Mouse (Mus musculus): Measurements from ENCODE around the gene Zbtb21. TPM values are rescaled to one million over a fixed set of nuclear protein-coding genes. Genes with fewer than 3 reads are reported as not detected.
"Not testable (repeated sequence)": the region's sequence is repeated elsewhere in the genome, so short reads cannot be mapped to it uniquely, and the experiment has no call there.

Zbtb21 gene
- polyA plus RNA-seq, 1 experiment from 2014 or later = 14.1 TPM

DNA sequence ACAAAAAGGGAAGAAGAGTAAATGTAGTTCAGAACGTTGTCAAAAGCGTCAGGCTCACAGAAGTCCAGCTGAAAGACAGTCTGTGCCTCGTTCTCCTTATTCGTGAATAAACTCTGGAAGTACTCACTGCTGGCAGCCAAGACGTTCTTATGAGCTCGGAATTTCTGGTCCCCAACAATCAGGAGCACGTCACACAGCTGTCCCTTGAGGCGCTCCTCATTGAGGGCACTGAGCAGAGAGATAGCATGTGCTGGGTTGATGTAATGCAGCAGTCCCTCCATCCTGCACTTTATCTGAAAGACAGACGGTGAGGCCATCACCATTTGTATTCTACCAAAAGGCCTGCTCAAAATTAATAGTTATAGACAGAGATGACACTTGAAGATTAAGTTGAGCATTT lies 9.6 kb downstream of the Zbtb21 start:
- Histone ChIP-seq H3K27me3 (ENCODE audit: control insufficient read depth, insufficient read depth, low read length) (no peaks in the 10 kb centered on the region), H3K4me2 (replicated peaks; ENCODE audit: low read depth, low read length) (no peak overlapping the region), H3K36me3 (ENCODE audit: control insufficient read depth, insufficient read depth, low read length) (peaks cover 75% of the 10 kb centered on the region), H3K9me3 (ENCODE audit: control insufficient read depth, low read length) (no peaks in the 10 kb centered on the region), H3K9ac (ENCODE audit: low read depth, low read length) (no peak overlapping the region), H3K4me3 (ENCODE audit: low read length) (no peak overlapping the region), H3K4me1 (ENCODE audit: control insufficient read depth, insufficient read depth, low read length) (no peaks in the 10 kb centered on the region), H3K27ac (ENCODE audit: low read depth, low read length) (no peak overlapping the region)
- WGBS = 88% methylated on average over 9 of the region's 9 CpGs
- ATAC-seq (ENCODE audit: low FRiP score, low TSS enrichment) = no peak

GRCm38 (mm10) chr16:97952371-97952770 lies 10.1 kb downstream of the Zbtb21 start:
- no peaks in the 10 kb centered on the region for H3K27me3 ChIP-seq (ENCODE audit: control insufficient read depth, insufficient read depth, low read length)
- H3K4me3 ChIP-seq (ENCODE audit: low read length) = no peak overlapping the region
- H3K9ac ChIP-seq (ENCODE audit: low read depth, low read length) = no peak overlapping the region
- no peaks in the 10 kb centered on the region for H3K4me1 ChIP-seq (ENCODE audit: control insufficient read depth, insufficient read depth, low read length)
- peaks cover 75% of the 10 kb centered on the region for H3K36me3 ChIP-seq (ENCODE audit: control insufficient read depth, insufficient read depth, low read length)
- no peak overlapping the region for H3K4me2 ChIP-seq (replicated peaks; ENCODE audit: low read depth, low read length)
- H3K9me3 ChIP-seq (ENCODE audit: control insufficient read depth, low read length) = no peaks in the 10 kb centered on the region
- H3K27ac ChIP-seq (ENCODE audit: low read depth, low read length) = no peak overlapping the region
- no peak for ATAC-seq (ENCODE audit: low FRiP score, low TSS enrichment)
- WGBS = 93% methylated on average over 4 of the region's 4 CpGs

DNA sequence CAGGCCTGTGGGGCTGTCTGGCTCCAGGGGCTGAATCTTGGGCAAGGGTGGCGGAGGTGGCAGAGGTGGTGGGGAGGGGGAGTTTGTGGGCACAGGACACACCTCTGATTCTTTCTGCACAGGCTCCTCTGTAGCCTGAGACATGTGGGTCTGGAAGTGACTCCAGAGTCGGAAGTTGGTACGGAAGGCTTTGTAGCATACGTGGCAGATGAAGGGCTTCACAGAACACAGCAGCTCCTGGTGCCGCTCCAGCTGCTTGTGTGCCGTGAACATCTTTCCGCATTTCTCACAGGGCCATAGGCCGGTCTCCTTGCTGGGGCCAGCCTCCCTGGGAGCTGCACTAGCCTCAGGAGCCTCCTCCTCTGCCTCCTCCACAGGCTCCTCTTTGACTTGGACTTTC lies 12.4 kb downstream of the Zbtb21 start:
- peaks cover 59% of the 10 kb centered on the region for H3K36me3 ChIP-seq (ENCODE audit: control insufficient read depth, insufficient read depth, low read length)
- H3K4me2 ChIP-seq (replicated peaks; ENCODE audit: low read depth, low read length) = no peak overlapping the region
- no peaks in the 10 kb centered on the region for H3K9me3 ChIP-seq (ENCODE audit: control insufficient read depth, low read length)
- no peaks in the 10 kb centered on the region for H3K27me3 ChIP-seq (ENCODE audit: control insufficient read depth, insufficient read depth, low read length)
- WGBS = 96% methylated on average over 8 of the region's 8 CpGs
- no peak overlapping the region for H3K9ac ChIP-seq (ENCODE audit: low read depth, low read length)
- H3K4me1 ChIP-seq (ENCODE audit: control insufficient read depth, insufficient read depth, low read length) = no peaks in the 10 kb centered on the region
- H3K27ac ChIP-seq (ENCODE audit: low read depth, low read length) = no peak overlapping the region
- no peak for ATAC-seq (ENCODE audit: low FRiP score, low TSS enrichment)
- no peak overlapping the region for H3K4me3 ChIP-seq (ENCODE audit: low read length)

- H3K9me3 ChIP-seq (ENCODE audit: control insufficient read depth, low read length) = no peaks in the 10 kb centered on the region
- H3K4me1 ChIP-seq (ENCODE audit: control insufficient read depth, insufficient read depth, low read length) = no peaks in the 10 kb centered on the region
- no peak overlapping the region for H3K4me2 ChIP-seq (replicated peaks; ENCODE audit: low read depth, low read length)
- H3K27ac ChIP-seq (ENCODE audit: low read depth, low read length) = no peak overlapping the region
- H3K27me3 ChIP-seq (ENCODE audit: control insufficient read depth, insufficient read depth, low read length) = no peaks in the 10 kb centered on the region
- no peak for ATAC-seq (ENCODE audit: low FRiP score, low TSS enrichment)
- 88% methylated on average over 4 of the region's 4 CpGs for WGBS
- peaks cover 51% of the 10 kb centered on the region for H3K36me3 ChIP-seq (ENCODE audit: control insufficient read depth, insufficient read depth, low read length)
- H3K4me3 ChIP-seq (ENCODE audit: low read length) = no peak overlapping the region
- H3K9ac ChIP-seq (ENCODE audit: low read depth, low read length) = no peak overlapping the region
These were observed 13.6 kb downstream of the Zbtb21 start for GRCm38 (mm10) chr16:97948836-97949235.

GRCm38 (mm10) chr16:97946993-97947392 lies 15.4 kb downstream of the Zbtb21 start:
- H3K9ac ChIP-seq (ENCODE audit: low read depth, low read length); H3K9me3 ChIP-seq (ENCODE audit: control insufficient read depth, low read length); H3K4me2 ChIP-seq (replicated peaks; ENCODE audit: low read depth, low read length); H3K4me3 ChIP-seq (ENCODE audit: low read length); H3K27me3 ChIP-seq (ENCODE audit: control insufficient read depth, insufficient read depth, low read length); H3K27ac ChIP-seq (ENCODE audit: low read depth, low read length); ATAC-seq (ENCODE audit: low FRiP score, low TSS enrichment); H3K4me1 ChIP-seq (ENCODE audit: control insufficient read depth, insufficient read depth, low read length): not testable (repeated sequence)
- peaks cover 34% of the 10 kb centered on the region for H3K36me3 ChIP-seq (ENCODE audit: control insufficient read depth, insufficient read depth, low read length)
- WGBS = 84% methylated on average over 2 of the region's 2 CpGs

DNA sequence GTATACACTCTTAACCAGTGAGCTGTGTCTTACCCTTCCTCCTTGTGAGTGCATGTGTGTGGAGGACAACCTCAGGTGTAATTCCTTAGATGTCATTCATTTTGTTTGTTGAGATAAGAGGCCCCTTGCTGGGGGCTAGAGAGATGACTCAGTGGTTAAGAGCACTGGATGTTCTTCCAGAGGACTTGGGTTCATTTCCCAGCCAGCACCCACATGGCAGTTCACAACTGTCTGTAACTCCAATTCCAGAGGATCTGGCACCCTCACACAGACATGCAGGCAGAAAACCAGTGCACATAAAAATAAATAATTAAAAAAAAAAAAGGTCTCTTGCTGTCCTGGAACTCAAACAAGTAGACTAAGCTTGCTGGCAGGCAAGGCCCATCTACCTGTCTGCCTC lies 20.6 kb downstream of the Zbtb21 start:
- no peak for ATAC-seq (ENCODE audit: low FRiP score, low TSS enrichment)
- H3K9ac ChIP-seq (ENCODE audit: low read depth, low read length) = no peak overlapping the region

GRCm38 (mm10) chr16:97940471-97940973 lies 21.9 kb downstream of the Zbtb21 start:
- Histone ChIP-seq H3K4me1 (ENCODE audit: control insufficient read depth, insufficient read depth, low read length) (no peaks in the 10 kb centered on the region), H3K36me3 (ENCODE audit: control insufficient read depth, insufficient read depth, low read length) (no peaks in the 10 kb centered on the region), H3K9ac (ENCODE audit: low read depth, low read length) (no peak overlapping the region), H3K27ac (ENCODE audit: low read depth, low read length) (no peak overlapping the region), H3K27me3 (ENCODE audit: control insufficient read depth, insufficient read depth, low read length) (no peaks in the 10 kb centered on the region), H3K4me3 (ENCODE audit: low read length) (no peak overlapping the region), H3K4me2 (replicated peaks; ENCODE audit: low read depth, low read length) (no peak overlapping the region), H3K9me3 (ENCODE audit: control insufficient read depth, low read length) (no peaks in the 10 kb centered on the region)
- no peak for ATAC-seq (ENCODE audit: low FRiP score, low TSS enrichment)
- WGBS = 87% methylated on average over 3 of the region's 3 CpGs

More for the DNA sequence above, 20.6 kb downstream of the Zbtb21 start:
- Histone ChIP-seq H3K4me2 (replicated peaks; ENCODE audit: low read depth, low read length) (no peak overlapping the region), H3K4me3 (ENCODE audit: low read length) (no peak overlapping the region), H3K9me3 (ENCODE audit: control insufficient read depth, low read length) (no peaks in the 10 kb centered on the region), H3K27me3 (ENCODE audit: control insufficient read depth, insufficient read depth, low read length) (no peaks in the 10 kb centered on the region), H3K4me1 (ENCODE audit: control insufficient read depth, insufficient read depth, low read length) (no peaks in the 10 kb centered on the region), H3K27ac (ENCODE audit: low read depth, low read length) (no peak overlapping the region), H3K36me3 (ENCODE audit: control insufficient read depth, insufficient read depth, low read length) (no peaks in the 10 kb centered on the region)

DNA sequence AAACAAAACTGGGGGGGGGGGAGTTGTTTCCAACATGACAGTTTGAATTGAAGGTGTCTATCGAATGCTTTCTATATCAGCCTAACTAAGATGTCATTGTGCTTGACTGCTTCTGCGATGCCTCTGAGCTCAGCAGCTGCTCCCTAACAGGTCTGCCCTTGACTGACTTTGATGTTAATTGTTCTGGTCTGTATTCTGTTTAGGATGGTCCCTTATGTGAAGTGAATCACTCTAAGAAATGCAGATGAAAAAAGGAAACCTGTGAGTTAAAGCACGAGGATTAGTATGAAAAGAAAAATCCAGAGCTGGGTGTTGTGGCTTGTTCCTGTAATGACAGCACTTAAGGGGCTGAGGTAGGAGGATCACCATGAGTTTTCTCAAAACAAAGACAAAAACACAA lies 26.6 kb downstream of the Zbtb21 start:
- H3K27ac ChIP-seq (ENCODE audit: low read depth, low read length) = no peak overlapping the region
- ATAC-seq (ENCODE audit: low FRiP score, low TSS enrichment) = no peak
- H3K4me1 ChIP-seq (ENCODE audit: control insufficient read depth, insufficient read depth, low read length) = no peaks in the 10 kb centered on the region
- no peak overlapping the region for H3K4me2 ChIP-seq (replicated peaks; ENCODE audit: low read depth, low read length)
- H3K27me3 ChIP-seq (ENCODE audit: control insufficient read depth, insufficient read depth, low read length) = no peaks in the 10 kb centered on the region
- H3K4me3 ChIP-seq (ENCODE audit: low read length) = no peak overlapping the region
- no peaks in the 10 kb centered on the region for H3K36me3 ChIP-seq (ENCODE audit: control insufficient read depth, insufficient read depth, low read length)
- 91% methylated on average over 3 of the region's 3 CpGs for WGBS
- H3K9me3 ChIP-seq (ENCODE audit: control insufficient read depth, low read length) = no peaks in the 10 kb centered on the region
- H3K9ac ChIP-seq (ENCODE audit: low read depth, low read length) = no peak overlapping the region

DNA sequence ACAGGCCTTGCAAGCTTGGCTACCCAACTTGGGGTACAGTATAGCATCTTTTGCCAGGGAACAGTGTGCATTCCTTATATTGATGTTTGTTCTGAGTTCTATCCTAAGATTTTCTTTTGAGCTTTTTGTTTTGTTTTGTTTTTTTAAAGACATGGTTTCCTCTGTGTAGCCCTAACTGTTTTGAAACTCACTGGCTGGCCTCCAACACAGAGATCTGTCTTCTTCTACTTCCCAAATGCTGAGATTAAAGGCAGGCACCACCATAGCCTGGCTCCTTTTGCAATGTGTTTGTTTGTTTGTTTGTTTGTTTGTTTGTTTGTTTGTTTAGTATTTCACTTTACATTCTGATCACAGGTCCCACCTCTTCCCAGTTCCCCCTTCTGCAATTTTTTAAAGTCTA lies 32.2 kb downstream of the Zbtb21 start:
- no peak overlapping the region for H3K4me2 ChIP-seq (replicated peaks; ENCODE audit: low read depth, low read length)
- no peak for ATAC-seq (ENCODE audit: low FRiP score, low TSS enrichment)
- H3K36me3 ChIP-seq (ENCODE audit: control insufficient read depth, insufficient read depth, low read length) = no peaks in the 10 kb centered on the region
- H3K27me3 ChIP-seq (ENCODE audit: control insufficient read depth, insufficient read depth, low read length) = no peaks in the 10 kb centered on the region
- H3K27ac ChIP-seq (ENCODE audit: low read depth, low read length) = no peak overlapping the region
- H3K4me1 ChIP-seq (ENCODE audit: control insufficient read depth, insufficient read depth, low read length) = no peaks in the 10 kb centered on the region
- no peaks in the 10 kb centered on the region for H3K9me3 ChIP-seq (ENCODE audit: control insufficient read depth, low read length)
- H3K4me3 ChIP-seq (ENCODE audit: low read length) = no peak overlapping the region
- H3K9ac ChIP-seq (ENCODE audit: low read depth, low read length) = no peak overlapping the region

- ATAC-seq (ENCODE audit: low FRiP score, low TSS enrichment) = no peak
- WGBS = 56% methylated on average over 1 of the region's 1 CpGs
These were observed 32.9 kb downstream of the Zbtb21 start for GRCm38 (mm10) chr16:97929520-97929919.

More at GRCm38 (mm10) chr16:97929520-97929919, 32.9 kb downstream of the Zbtb21 start:
- Histone ChIP-seq H3K27me3 (ENCODE audit: control insufficient read depth, insufficient read depth, low read length) (no peaks in the 10 kb centered on the region), H3K4me1 (ENCODE audit: control insufficient read depth, insufficient read depth, low read length) (no peaks in the 10 kb centered on the region), H3K4me2 (replicated peaks; ENCODE audit: low read depth, low read length) (no peak overlapping the region), H3K36me3 (ENCODE audit: control insufficient read depth, insufficient read depth, low read length) (no peaks in the 10 kb centered on the region), H3K4me3 (ENCODE audit: low read length) (no peak overlapping the region), H3K9ac (ENCODE audit: low read depth, low read length) (no peak overlapping the region), H3K9me3 (ENCODE audit: control insufficient read depth, low read length) (no peaks in the 10 kb centered on the region), H3K27ac (ENCODE audit: low read depth, low read length) (no peak overlapping the region)
